Mouse (Mus musculus): Measurements from ENCODE around the gene Lrrc4. TPM values are rescaled to one million over a fixed set of nuclear protein-coding genes. Genes with fewer than 3 reads are reported as not detected.

Lrrc4 gene
- under 1 TPM in 2 of 3 experiments, not detected in 1; 0.20 to 0.31 TPM for polyA plus RNA-seq (2017; shearing (Covaris generic))

DNA sequence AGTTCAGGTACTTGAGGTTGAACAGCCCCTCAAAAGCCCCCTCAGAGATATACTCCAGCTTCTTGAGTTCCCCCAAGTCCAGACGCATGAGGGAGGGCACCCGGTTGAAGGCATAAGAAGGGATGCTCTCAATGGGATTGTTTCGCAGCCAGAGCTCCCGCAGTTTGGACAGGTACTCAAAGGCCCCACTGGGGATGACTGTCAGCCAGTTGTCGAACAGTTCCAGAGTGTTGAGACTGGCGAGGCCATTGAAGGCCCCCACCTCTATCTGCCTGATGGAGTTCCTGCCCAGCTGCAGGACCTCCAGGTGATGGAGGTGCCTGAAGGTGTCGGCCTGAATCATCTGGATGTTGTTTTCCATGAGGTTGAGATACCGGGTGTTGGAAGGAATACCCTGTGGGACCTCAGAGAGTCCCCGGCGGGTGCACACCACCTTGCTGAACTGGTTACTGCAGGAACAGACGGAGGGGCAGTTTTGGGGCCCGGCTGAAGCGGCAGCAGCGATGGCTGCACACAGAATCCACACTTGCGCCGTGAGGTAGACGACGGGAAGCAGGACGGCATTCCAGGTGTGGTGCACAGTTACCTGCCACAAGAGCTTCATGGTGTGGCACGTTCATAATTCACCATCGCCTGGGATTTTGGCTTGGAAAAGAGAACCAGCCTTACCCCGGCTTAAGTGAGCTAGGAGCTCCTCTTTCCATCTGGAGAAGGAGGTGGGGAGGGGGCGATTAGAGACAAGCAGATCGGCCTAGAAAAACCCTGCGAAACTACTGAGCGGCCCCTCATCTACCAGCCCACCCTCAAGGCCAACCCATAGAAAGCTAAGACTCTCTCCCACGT lies at the start of gene Lrrc4:
TSS of gene Lrrc4 (minus strand) at position 737 of the 843 bp plus-strand sequence.
- no peak for ATAC-seq

GRCm38 (mm10) chr6:28880909-28881308 lies 49.4 kb upstream of the Lrrc4 start:
- ATAC-seq = no peak

DNA sequence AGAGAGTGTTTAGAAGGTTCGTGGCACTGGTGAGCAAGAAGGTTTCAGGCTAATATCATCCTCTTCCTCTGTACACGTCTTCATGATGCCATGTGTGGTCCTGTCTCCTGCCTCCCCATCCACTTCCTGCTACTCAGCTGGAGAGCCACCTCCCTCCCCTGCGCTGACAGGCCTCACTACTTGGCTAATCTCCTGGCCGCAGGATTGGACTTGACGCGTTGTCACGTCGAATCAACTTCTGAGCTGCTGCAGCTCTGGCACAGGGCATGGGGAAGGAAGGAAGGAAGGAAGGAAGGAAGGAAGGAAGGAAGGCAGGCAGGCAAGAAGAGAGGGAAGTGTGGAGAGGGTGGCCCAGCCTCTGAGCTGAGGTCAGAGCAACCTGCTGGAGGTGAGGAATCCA lies 47.8 kb upstream of the Lrrc4 start:
- no peak for ATAC-seq

- ATAC-seq = peak; percentile 88
Measured at GRCm38 (mm10) chr6:28877945-28878666, 46.6 kb upstream of the Lrrc4 start.

GRCm38 (mm10) chr6:28876492-28876891 lies 44.9 kb upstream of the Lrrc4 start:
- no peak for ATAC-seq

- ATAC-seq = no peak
Measured at GRCm38 (mm10) chr6:28875333-28875732, 43.8 kb upstream of the Lrrc4 start.

DNA sequence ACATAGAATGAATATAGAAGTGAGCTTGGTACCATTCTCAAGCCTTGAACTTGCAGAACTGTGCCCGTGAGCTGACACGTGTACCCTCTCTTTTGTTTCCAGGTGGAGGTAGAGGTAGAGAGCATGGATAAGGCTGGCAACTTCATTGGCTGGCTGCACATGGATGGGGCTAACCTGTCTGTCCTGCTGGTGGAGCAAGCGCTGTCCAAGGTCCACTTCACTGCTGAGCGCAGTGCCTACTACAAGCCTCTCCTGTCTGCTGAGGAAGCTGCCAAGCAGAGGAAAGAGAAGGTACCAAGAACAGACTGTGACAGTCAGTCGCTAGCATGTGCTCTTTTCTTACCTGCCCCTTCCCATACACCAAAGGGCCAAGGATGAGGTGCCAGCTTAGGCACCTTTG lies 43.2 kb upstream of the Lrrc4 start:
- ATAC-seq = no peak

DNA sequence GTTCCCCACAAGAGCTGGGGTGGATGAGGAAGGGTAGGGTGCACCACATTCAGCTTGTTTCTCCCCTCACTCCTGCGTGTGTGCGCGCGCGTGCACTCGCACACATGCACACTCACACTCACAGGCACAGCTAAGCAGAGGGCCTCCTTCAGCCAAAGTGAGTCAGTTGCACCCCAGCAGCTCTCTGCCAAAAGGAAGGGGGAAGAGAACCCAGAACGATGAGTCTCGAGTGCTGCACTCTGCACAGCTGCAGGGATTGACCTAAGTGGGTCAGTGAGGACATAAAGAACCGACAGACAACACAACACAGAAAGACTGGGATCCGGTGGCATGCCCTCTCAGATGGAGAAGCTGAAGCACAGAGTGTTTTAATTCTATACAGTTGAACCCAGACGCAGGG lies 42.5 kb upstream of the Lrrc4 start:
- no peak for ATAC-seq

DNA sequence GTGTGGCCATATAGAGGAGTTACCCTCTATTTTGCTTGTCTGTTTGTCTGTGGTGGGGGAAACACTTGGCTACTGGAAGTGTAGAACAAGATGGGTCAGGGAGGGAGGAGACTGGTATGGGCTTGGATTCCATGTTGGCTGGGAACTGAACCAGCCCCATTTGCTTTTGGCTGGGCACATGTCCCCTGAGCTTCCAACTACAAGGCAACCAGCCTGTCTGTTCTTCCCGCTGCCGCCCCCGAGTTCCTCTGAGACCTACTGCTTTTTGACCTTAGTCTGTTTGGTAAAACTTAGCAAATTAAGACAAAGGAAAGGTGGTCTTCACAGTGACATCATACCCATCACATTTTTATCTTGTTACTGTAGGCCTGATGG lies 40.9 kb upstream of the Lrrc4 start:
- no peak for ATAC-seq

DNA sequence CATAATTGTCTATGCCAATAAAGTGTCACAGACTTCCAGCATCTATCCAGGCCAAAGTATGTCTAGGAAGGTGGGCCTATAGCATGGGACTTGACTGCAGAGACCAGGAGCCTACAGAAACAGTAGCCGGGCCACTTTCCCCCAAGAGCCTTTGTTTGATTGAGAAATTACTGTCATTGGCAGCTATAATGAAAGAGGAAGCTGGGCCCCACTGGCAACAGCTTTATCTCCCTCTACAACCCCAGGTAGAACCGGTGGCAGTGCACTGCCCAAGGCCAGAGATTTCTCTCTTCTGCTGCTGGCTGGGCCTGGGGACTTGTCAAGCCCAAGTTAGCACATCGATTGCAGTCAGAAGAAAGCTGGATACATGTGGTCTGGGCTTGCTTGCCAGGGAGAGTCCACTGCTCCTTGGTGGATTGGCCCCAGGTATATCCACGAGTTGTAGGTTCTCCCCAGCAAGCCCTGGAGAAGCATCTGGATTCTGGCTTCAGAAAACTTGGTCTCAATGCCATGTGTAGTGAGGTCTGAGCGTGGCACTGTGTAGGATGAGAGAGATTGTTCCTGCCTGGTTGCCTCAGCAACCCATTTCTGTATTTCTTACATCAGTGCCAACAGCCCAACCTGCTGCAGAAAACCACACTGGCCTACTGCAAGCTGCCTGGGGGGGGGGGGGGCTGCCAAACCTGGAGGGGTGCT lies 40.3 kb upstream of the Lrrc4 start:
- no peak for ATAC-seq

DNA sequence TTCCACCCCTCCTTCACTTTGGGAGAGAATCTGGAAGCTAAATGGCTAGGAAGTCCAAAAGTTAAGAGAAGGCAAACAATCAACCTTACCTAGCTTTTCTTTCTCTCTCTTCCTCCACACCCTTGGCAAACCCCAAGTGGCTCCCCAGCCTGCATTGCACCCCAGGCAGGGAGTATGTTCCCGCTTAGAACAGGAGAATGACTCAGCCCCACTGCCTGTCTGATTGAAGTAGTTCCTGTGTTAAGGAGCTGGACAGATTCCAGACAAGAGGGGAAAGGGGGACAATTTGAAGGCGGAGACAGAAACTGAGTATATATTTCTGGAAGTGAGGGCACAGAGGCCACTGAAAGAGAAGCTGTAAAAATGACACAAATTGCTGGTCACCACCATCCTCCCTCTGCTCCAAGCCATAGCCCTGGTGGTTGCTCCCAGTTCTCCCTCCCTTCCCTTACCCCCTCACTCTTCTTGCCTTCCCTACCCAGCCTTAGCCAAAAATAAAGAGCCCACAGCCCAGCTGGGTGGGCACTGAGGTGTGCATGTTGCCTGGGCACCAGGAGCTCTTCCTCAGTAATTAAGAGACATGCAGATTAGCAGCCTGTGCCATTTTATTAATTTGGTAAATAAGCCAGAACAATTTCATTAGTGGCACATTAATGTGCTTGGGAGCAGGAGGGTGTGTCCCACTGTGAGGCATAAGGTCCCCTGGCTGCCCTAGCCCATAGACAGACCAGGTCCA lies 36.1 kb upstream of the Lrrc4 start:
- no peak for ATAC-seq

DNA sequence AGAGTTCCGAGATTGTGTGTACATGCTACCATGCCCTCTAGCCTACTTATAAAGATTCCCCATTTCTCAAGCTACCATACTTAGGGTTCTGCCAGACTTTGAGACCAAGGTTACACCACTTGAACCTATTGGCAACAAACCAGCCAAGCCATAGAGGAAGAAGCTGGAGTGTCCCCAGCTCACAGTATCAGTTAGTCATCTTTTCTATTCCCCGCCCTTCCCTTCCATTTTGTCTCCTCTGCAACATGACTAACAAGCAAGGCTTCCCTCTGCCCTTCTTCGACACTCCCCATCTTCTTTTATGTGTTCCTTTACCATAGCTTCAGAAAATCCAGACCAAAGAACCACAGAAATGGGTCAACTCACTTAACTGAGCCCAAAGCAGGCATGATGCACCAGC lies 34.7 kb upstream of the Lrrc4 start:
- no peak for ATAC-seq

DNA sequence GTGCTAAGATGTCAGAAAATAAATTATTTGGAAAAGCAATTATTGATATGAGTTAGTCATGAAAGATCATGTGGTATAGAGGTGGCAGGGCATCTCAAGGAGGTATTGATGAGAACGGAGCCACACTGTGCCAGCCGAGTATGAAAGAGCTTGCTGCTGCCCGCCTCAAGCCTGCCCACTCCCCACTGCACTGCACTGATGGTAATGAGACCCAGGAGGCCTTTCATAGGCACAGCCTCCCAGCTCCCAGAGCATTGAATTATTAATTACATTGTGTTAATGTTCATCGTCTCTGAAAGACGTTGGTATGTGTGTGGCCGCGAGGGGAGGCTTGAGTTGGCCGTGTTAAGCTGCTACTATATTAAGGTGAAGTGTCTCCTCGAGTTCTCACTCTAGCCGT lies 33.6 kb upstream of the Lrrc4 start:
- no peak for ATAC-seq

DNA sequence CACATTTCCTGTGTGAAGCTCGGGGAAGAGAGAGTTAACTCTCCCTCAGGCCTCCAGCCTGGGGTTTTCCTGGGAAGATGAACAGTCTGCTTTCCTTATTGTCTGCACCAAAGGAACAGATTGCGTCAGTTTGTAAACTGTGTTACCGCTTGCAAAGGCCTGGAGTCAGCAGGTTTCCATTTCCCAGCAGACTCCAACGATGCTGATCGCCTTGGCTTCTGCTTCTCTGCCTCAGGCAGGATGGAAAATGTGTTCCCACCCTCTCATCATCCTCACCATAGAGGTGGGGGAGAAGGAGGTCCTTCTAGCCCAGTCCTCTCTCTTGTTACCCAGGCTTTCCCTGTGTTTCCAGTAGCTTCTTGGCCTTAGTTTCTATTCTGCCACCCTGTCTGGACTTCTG lies 33.1 kb upstream of the Lrrc4 start:
- ATAC-seq = no peak

DNA sequence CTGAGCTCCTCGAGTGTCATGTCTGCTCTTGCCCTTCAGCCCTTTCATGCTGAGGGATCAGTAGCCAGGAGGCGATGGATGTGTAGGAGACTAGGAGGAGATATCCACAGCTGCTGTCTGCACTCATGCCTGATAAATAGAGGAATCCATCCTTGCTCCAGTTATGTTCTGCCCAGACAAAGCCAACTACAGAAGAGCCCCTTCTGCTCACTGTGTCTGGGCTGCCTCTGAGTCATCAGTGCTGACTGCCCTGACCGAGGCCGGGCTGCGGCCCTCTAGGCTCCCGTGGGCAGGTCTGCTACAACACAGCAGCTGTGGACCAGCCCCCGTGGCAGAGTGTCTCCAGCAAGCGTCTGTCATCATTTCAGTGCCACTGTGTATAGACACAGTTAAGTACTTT lies 30.8 kb upstream of the Lrrc4 start:
- no peak for ATAC-seq

DNA sequence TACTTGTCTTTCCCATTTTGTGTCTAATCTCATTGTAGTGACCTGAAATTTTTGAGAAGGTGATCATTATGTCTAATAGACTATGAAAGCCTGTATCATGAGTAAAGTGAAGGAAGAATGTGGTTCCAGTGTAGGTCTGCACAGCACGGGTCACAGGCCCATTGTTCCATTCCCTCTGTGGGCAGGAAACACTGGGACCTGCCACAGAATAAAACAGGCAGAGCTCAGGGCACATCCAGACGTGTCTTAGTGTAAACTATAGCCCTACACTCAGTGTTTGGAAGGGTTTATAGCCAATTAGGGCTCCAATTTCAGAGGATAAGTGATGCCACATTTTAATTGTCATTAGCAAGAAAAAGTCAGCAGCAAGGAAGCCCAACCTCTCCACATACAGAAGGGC lies 29.4 kb upstream of the Lrrc4 start:
- no peak for ATAC-seq

GRCm38 (mm10) chr6:28860450-28860849 lies 28.9 kb upstream of the Lrrc4 start:
- ATAC-seq = no peak

DNA sequence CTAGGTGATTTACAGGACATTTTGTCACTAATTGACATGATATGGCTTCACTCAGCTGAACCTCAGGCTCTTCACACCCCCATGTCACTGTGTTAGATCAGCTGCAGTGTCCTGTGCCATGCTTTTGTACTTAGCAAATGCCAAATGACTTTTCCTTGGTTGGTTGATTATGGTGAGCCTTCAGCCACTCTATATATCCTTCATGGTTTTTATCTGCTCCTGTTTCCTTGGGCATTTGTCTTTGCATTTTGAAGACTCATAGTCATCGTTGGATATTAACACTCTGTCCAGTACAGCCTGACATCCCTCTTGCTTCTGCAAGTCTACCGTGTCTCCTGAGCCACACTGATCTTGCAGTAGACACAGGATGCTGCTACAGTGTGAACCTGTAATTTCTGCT lies 27.5 kb upstream of the Lrrc4 start:
- no peak for ATAC-seq

- ATAC-seq = no peak
Measured at GRCm38 (mm10) chr6:28857198-28858180, 25.9 kb upstream of the Lrrc4 start.

- ATAC-seq = no peak
Measured at GRCm38 (mm10) chr6:28856789-28857188, 25.2 kb upstream of the Lrrc4 start.

- no peak for ATAC-seq
Measured at GRCm38 (mm10) chr6:28855442-28855841, 23.9 kb upstream of the Lrrc4 start.

DNA sequence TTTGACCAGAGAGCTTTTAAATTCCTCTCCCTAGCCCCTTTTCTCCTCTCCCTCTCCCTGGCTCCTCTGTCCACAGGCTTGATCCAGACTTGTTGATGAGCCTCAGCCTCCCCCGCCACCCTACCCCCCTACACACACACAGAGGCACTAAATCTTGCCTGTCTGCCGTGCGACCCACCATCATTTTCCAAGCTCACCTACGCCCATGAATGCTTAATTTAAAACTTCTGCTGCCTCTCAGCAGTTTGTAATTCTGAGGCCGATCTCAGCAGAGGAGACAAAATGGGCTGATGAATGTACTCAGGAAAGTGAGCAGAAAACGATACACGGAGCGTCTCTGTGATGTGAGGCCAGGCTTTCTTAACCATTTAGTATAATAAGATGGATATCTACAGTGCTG lies 23.1 kb upstream of the Lrrc4 start:
- ATAC-seq = no peak

Measured in inflammation-experienced regulatory T-cells, adult 6 months (primary cell).